ENCODE assay signal across 8 mouse cellular contexts in genomic region chr7:130533316-130534260, GRCm38 (mm10). TPM values are rescaled to one million over a fixed set of nuclear protein-coding genes. Genes with fewer than 3 reads are reported as not detected.
DNase-seq lines count a peak whose midpoint lies in the region; ATAC-seq lines count a peak whose summit lies in the region.

No protein-coding gene starts in this region.

- 50% methylated on average over 25 of the region's 25 CpGs for WGBS in intestine, embryonic 15.5 days
- 56% methylated on average over 24 of the region's 25 CpGs for WGBS in midbrain, embryonic 10.5 days

- H3K4me2 ChIP-seq in intestine, embryonic 15.5 days (replicated peaks), result no peak overlapping the region

- H3K36me3 ChIP-seq in intestine, embryonic 15.5 days, result peaks cover 22% of the 10 kb centered on the region
- peaks cover 98% of the 10 kb centered on the region for H3K36me3 ChIP-seq in midbrain, embryonic 10.5 days

- H3K4me1 ChIP-seq in intestine, embryonic 15.5 days (replicated peaks), result no peaks in the 10 kb centered on the region
- H3K4me1 ChIP-seq in midbrain, embryonic 10.5 days, result peaks cover 3% of the 10 kb centered on the region; the same call in 1 of the 2 replicates

- ATAC-seq in intestine, embryonic 15.5 days, result peak; percentile 77

- no peaks in the 10 kb centered on the region for H3K27me3 ChIP-seq in intestine, embryonic 15.5 days (replicated peaks)
- no peaks in the 10 kb centered on the region for H3K27me3 ChIP-seq in midbrain, embryonic 10.5 days (ENCODE audit: low read depth, poor library complexity, severe bottlenecking)

- H3K4me3 ChIP-seq in intestine, embryonic 15.5 days (replicated peaks), result no peak overlapping the region
- no peak overlapping the region for H3K4me3 ChIP-seq in midbrain, embryonic 10.5 days

- no peak overlapping the region for H3K27ac ChIP-seq in intestine, embryonic 15.5 days
- 0 out of 2 replicates have a peak overlapping the region, but pooled peaks have one; percentile 52 for H3K27ac ChIP-seq in midbrain, embryonic 10.5 days (replicated peaks)

- intact Hi-C loops in left cerebral cortex, postnatal 14 days (cut with DNase I), result loop anchor here (2.0 to 5.0 kb wide), 2 partner anchors 229 to 886 kb away; no protein-coding TSS in a partner anchor

- no peaks in the 10 kb centered on the region for H3K9me3 ChIP-seq in intestine, embryonic 15.5 days
- H3K9me3 ChIP-seq in midbrain, embryonic 10.5 days (replicated peaks), result no peaks in the 10 kb centered on the region

- H3K9ac ChIP-seq in intestine, embryonic 15.5 days, result no peak overlapping the region

- peak; percentile 91 to 97 for DNase-seq in adrenal gland, adult (ENCODE audit: inconsistent age in 2 of 2, low spot score in 1 of 2)
- DNase-seq in embryo, embryonic 11 days, result peak; percentile 84
- peak; percentile 69 to 84 for DNase-seq in gastrocnemius, postnatal 4 days (ENCODE audit: low spot score in 2 of 2)
- peak; percentile 79 to 92 for DNase-seq in left cerebral cortex, postnatal 14 days (ENCODE audit: low spot score in 2 of 2)
- peak; percentile 87 for DNase-seq in midbrain, embryonic 10.5 days (ENCODE audit: low spot score)
- peak; percentile 59 to 63 for DNase-seq in right cerebral cortex, postnatal 36 days (ENCODE audit: low spot score in 2 of 2)
- peak; percentile 76 to 92 for DNase-seq in urinary bladder, postnatal 4 days (ENCODE audit: low spot score in 2 of 2)

RNA-seq across cellular contexts. Expression of gene Ate1, which starts 13.4 kb away (rescaled TPM):
- total RNA-seq in gastrocnemius, postnatal 4 days (2021), result 10 to 100 TPM; 32.0 to 35.1 TPM
- 53.9 and 57.5 TPM in 2 replicates for polyA plus RNA-seq in intestine, embryonic 15.5 days (2015; fragmentation: Nextera tagmentation; extraction: Ambion mirVana)
- total RNA-seq in left cerebral cortex, postnatal 14 days (2021), result 10 to 100 TPM; 52.2 to 54.0 TPM
- polyA plus RNA-seq in midbrain, embryonic 10.5 days (2016; fragmentation: Nextera tagmentation; extraction: Ambion mirVana), result 60.5 and 65.8 TPM in 2 replicates

RNA-seq across cellular contexts. Expression of gene Nsmce4a, which starts 39.3 kb away (rescaled TPM):
- total RNA-seq in gastrocnemius, postnatal 4 days (2021), result 10 to 100 TPM; 50.4 to 56.2 TPM
- 138 and 146 TPM in 2 replicates for polyA plus RNA-seq in intestine, embryonic 15.5 days (2015; fragmentation: Nextera tagmentation; extraction: Ambion mirVana)
- total RNA-seq in left cerebral cortex, postnatal 14 days (2021), result 10 to 100 TPM; 28.0 to 31.0 TPM
- 180 and 203 TPM in 2 replicates for polyA plus RNA-seq in midbrain, embryonic 10.5 days (2016; fragmentation: Nextera tagmentation; extraction: Ambion mirVana)

RNA-seq across cellular contexts. Expression of gene Tacc2, which starts 43.6 kb away (rescaled TPM):
- total RNA-seq in gastrocnemius, postnatal 4 days (2021), result 100 to 1,000 TPM; 171 to 202 TPM
- 27.2 and 27.8 TPM in 2 replicates for polyA plus RNA-seq in intestine, embryonic 15.5 days (2015; fragmentation: Nextera tagmentation; extraction: Ambion mirVana)
- 10 to 100 TPM; 68.9 to 70.3 TPM for total RNA-seq in left cerebral cortex, postnatal 14 days (2021)
- 40.9 and 47.7 TPM in 2 replicates for polyA plus RNA-seq in midbrain, embryonic 10.5 days (2016; fragmentation: Nextera tagmentation; extraction: Ambion mirVana)
